Mouse (Mus musculus): ENCODE measurements at regions not wholly inside any gene's neighbourhood (a gene's known extent, or its start where the extent isn't known, plus 50 kb on each side); places are given as distances from the start of the nearest gene placed in this dataset.

GRCm38 (mm10) chr13:47505380-47505955 lies 383.0 kb downstream of the Rnf144b start:
- no peak overlapping the region for H3K9ac ChIP-seq (ENCODE audit: low read depth, poor library complexity, severe bottlenecking)
- H3K4me3 ChIP-seq (ENCODE audit: low read depth, low read length): no peak overlapping the region
- no peaks in the 10 kb centered on the region for H3K4me1 ChIP-seq (ENCODE audit: control insufficient read depth, insufficient read depth, low read length)
- TF ChIP-seq POLR2A (IDR thresholded peaks at IDR 0.05; ENCODE audit: insufficient read depth, low read length) (no peak), CTCF (IDR thresholded peaks at IDR 0.05; ENCODE audit: low read depth, low read length) (no peak), EP300 (IDR thresholded peaks at IDR 0.05; ENCODE audit: insufficient read depth, low read depth, low read length) (no peak)
- H3K27ac ChIP-seq (ENCODE audit: insufficient read depth, low read length): no peak overlapping the region
- no peaks in the 10 kb centered on the region for H3K36me3 ChIP-seq (ENCODE audit: control insufficient read depth, insufficient read depth, low read length, poor library complexity, severe bottlenecking)
- no peaks in the 10 kb centered on the region for H3K9me3 ChIP-seq (replicated peaks; ENCODE audit: control insufficient read depth, insufficient read depth, low read length, poor library complexity, severe bottlenecking)
- H3K27me3 ChIP-seq (ENCODE audit: control insufficient read depth, insufficient read depth, low read length, poor library complexity, severe bottlenecking): no peaks in the 10 kb centered on the region

GRCm38 (mm10) chr13:47532935-47533334 lies 410.5 kb downstream of the Rnf144b start:
- TF ChIP-seq CTCF (IDR thresholded peaks at IDR 0.05; ENCODE audit: low read depth, low read length) (no peak), POLR2A (IDR thresholded peaks at IDR 0.05; ENCODE audit: insufficient read depth, low read length) (no peak), EP300 (IDR thresholded peaks at IDR 0.05; ENCODE audit: insufficient read depth, low read depth, low read length) (no peak)
- Histone ChIP-seq H3K36me3 (ENCODE audit: control insufficient read depth, insufficient read depth, low read length, poor library complexity, severe bottlenecking) (no peaks in the 10 kb centered on the region), H3K27ac (ENCODE audit: insufficient read depth, low read length) (no peak overlapping the region), H3K9me3 (replicated peaks; ENCODE audit: control insufficient read depth, insufficient read depth, low read length, poor library complexity, severe bottlenecking) (no peaks in the 10 kb centered on the region; the same call in 1 of the 2 replicates), H3K9ac (ENCODE audit: low read depth, poor library complexity, severe bottlenecking) (no peak overlapping the region), H3K4me3 (ENCODE audit: low read depth, low read length) (no peak overlapping the region), H3K27me3 (ENCODE audit: control insufficient read depth, insufficient read depth, low read length, poor library complexity, severe bottlenecking) (no peaks in the 10 kb centered on the region), H3K4me1 (ENCODE audit: control insufficient read depth, insufficient read depth, low read length) (no peaks in the 10 kb centered on the region)

GRCm38 (mm10) chr13:47537156-47537555 lies 414.7 kb downstream of the Rnf144b start:
- Histone ChIP-seq H3K4me3 (ENCODE audit: low read depth, low read length) (no peak overlapping the region), H3K4me1 (ENCODE audit: control insufficient read depth, insufficient read depth, low read length) (no peaks in the 10 kb centered on the region), H3K27ac (ENCODE audit: insufficient read depth, low read length) (no peak overlapping the region), H3K36me3 (ENCODE audit: control insufficient read depth, insufficient read depth, low read length, poor library complexity, severe bottlenecking) (no peaks in the 10 kb centered on the region), H3K27me3 (ENCODE audit: control insufficient read depth, insufficient read depth, low read length, poor library complexity, severe bottlenecking) (no peaks in the 10 kb centered on the region), H3K9me3 (replicated peaks; ENCODE audit: control insufficient read depth, insufficient read depth, low read length, poor library complexity, severe bottlenecking) (no peaks in the 10 kb centered on the region; the same call in 1 of the 2 replicates), H3K9ac (ENCODE audit: low read depth, poor library complexity, severe bottlenecking) (no peak overlapping the region)
- no peak for TF ChIP-seq CTCF (IDR thresholded peaks at IDR 0.05; ENCODE audit: low read depth, low read length)
- no peak for TF ChIP-seq EP300 (IDR thresholded peaks at IDR 0.05; ENCODE audit: insufficient read depth, low read depth, low read length)

- no peak overlapping the region for H3K27ac ChIP-seq (ENCODE audit: insufficient read depth, low read length)
Observed at GRCm38 (mm10) chr13:47549626-47550025, 427.2 kb downstream of the Rnf144b start.

GRCm38 (mm10) chr13:47552251-47552650 lies 429.8 kb downstream of the Rnf144b start:
- TF ChIP-seq POLR2A (IDR thresholded peaks at IDR 0.05; ENCODE audit: insufficient read depth, low read length): no peak
- no peak for TF ChIP-seq CTCF (IDR thresholded peaks at IDR 0.05; ENCODE audit: low read depth, low read length)
- no peak for TF ChIP-seq EP300 (IDR thresholded peaks at IDR 0.05; ENCODE audit: insufficient read depth, low read depth, low read length)
- Histone ChIP-seq H3K27ac (ENCODE audit: insufficient read depth, low read length) (no peak overlapping the region), H3K9ac (ENCODE audit: low read depth, poor library complexity, severe bottlenecking) (no peak overlapping the region), H3K9me3 (replicated peaks; ENCODE audit: control insufficient read depth, insufficient read depth, low read length, poor library complexity, severe bottlenecking) (no peaks in the 10 kb centered on the region), H3K4me1 (ENCODE audit: control insufficient read depth, insufficient read depth, low read length) (no peaks in the 10 kb centered on the region), H3K36me3 (ENCODE audit: control insufficient read depth, insufficient read depth, low read length, poor library complexity, severe bottlenecking) (no peaks in the 10 kb centered on the region), H3K27me3 (ENCODE audit: control insufficient read depth, insufficient read depth, low read length, poor library complexity, severe bottlenecking) (no peaks in the 10 kb centered on the region), H3K4me3 (ENCODE audit: low read depth, low read length) (no peak overlapping the region)

More at GRCm38 (mm10) chr13:47549626-47550025, 427.2 kb downstream of the Rnf144b start:
- Histone ChIP-seq H3K4me1 (ENCODE audit: control insufficient read depth, insufficient read depth, low read length) (no peaks in the 10 kb centered on the region), H3K27me3 (ENCODE audit: control insufficient read depth, insufficient read depth, low read length, poor library complexity, severe bottlenecking) (no peaks in the 10 kb centered on the region; the same call in 1 of the 2 replicates), H3K36me3 (ENCODE audit: control insufficient read depth, insufficient read depth, low read length, poor library complexity, severe bottlenecking) (no peaks in the 10 kb centered on the region), H3K9ac (ENCODE audit: low read depth, poor library complexity, severe bottlenecking) (no peak overlapping the region), H3K9me3 (replicated peaks; ENCODE audit: control insufficient read depth, insufficient read depth, low read length, poor library complexity, severe bottlenecking) (no peaks in the 10 kb centered on the region), H3K4me3 (ENCODE audit: low read depth, low read length) (no peak overlapping the region)
- no peak for TF ChIP-seq CTCF (IDR thresholded peaks at IDR 0.05; ENCODE audit: low read depth, low read length)
- no peak for TF ChIP-seq POLR2A (IDR thresholded peaks at IDR 0.05; ENCODE audit: insufficient read depth, low read length)
- no peak for TF ChIP-seq EP300 (IDR thresholded peaks at IDR 0.05; ENCODE audit: insufficient read depth, low read depth, low read length)

GRCm38 (mm10) chr13:47554198-47554597 lies 431.7 kb downstream of the Rnf144b start:
- Histone ChIP-seq H3K9me3 (replicated peaks; ENCODE audit: control insufficient read depth, insufficient read depth, low read length, poor library complexity, severe bottlenecking) (no peaks in the 10 kb centered on the region), H3K36me3 (ENCODE audit: control insufficient read depth, insufficient read depth, low read length, poor library complexity, severe bottlenecking) (no peaks in the 10 kb centered on the region), H3K9ac (ENCODE audit: low read depth, poor library complexity, severe bottlenecking) (no peak overlapping the region), H3K27ac (ENCODE audit: insufficient read depth, low read length) (no peak overlapping the region), H3K4me3 (ENCODE audit: low read depth, low read length) (no peak overlapping the region), H3K27me3 (ENCODE audit: control insufficient read depth, insufficient read depth, low read length, poor library complexity, severe bottlenecking) (no peaks in the 10 kb centered on the region), H3K4me1 (ENCODE audit: control insufficient read depth, insufficient read depth, low read length) (no peaks in the 10 kb centered on the region)
- TF ChIP-seq CTCF (IDR thresholded peaks at IDR 0.05; ENCODE audit: low read depth, low read length): no peak
